Mouse (Mus musculus) mammary gland, adult 2 months (tissue): ENCODE measurements around the gene Ddrgk1. TPM values are rescaled to one million over a fixed set of nuclear protein-coding genes. Genes with fewer than 3 reads are reported as not detected.

Source experiments
- polyA plus RNA-seq: library from polyadenylated mRNA; depleted of rRNA; stranded (reverse); fragments of >200 nt; gene quantifications from 2 replicates; pipeline ENCODE4 v1.2.3, GENCODE M21; 2012; ENCODE audit warnings: low replicate concordance; rRNA removed

Ddrgk1 gene
- 79.1 and 84.2 TPM in 2 replicates for polyA plus RNA-seq

GRCm38 (mm10) chr2:130664102-130664701, at the start of gene Ddrgk1:
Gene Ddrgk1 (minus strand): TSS chr2:130664659.

GRCm38 (mm10) chr2:130697153-130697810, 32.8 kb upstream of the Ddrgk1 start, which contains the start of gene Slc4a11:
Gene Slc4a11 (minus strand): TSS chr2:130697519.

GRCm38 (mm10) chr2:130667559-130667958, 3.1 kb upstream of the Ddrgk1 start, which contains the start of gene Itpa:
Gene Itpa (plus strand): TSS chr2:130667610.

GRCm38 (mm10) chr2:130642684-130643369, 21.6 kb downstream of the Ddrgk1 start, which contains the start of gene Lzts3:
Gene Lzts3 (minus strand): TSS chr2:130642803.

GRCm38 (mm10) chr2:130629839-130630203, 34.6 kb downstream of the Ddrgk1 start, which contains the start of the genes Fastkd5 and Ubox5:
Gene Fastkd5 (minus strand): TSS chr2:130630027.
Gene Ubox5 (minus strand): TSS chr2:130630038.

Other genes with a start within 250 kb of the Ddrgk1 start
- gene Vps16, start 240.3 kb downstream of the Ddrgk1 start, polyA plus RNA-seq: 61.1 and 100 TPM in 2 replicates
- 44.2 and 51.1 TPM in 2 replicates for gene Pced1a, start 240.0 kb downstream of the Ddrgk1 start, polyA plus RNA-seq
- 60.0 and 66.0 TPM in 2 replicates for gene Ptpra, start 214.4 kb downstream of the Ddrgk1 start, polyA plus RNA-seq
- 43.1 and 102 TPM in 2 replicates for gene Mrps26, start 100.9 kb downstream of the Ddrgk1 start, polyA plus RNA-seq
- 0.44 TPM in 1 of 2 replicates, not detected in the other for gene Oxt, start 88.5 kb downstream of the Ddrgk1 start, polyA plus RNA-seq
- gene Avp, start 82.1 kb downstream of the Ddrgk1 start, polyA plus RNA-seq: not detected in 2 replicates
- 1.1 and 2.6 TPM in 2 replicates for gene Fastkd5, start 34.6 kb downstream of the Ddrgk1 start, polyA plus RNA-seq
- gene Ubox5, start 34.6 kb downstream of the Ddrgk1 start, polyA plus RNA-seq: 6.6 and 7.8 TPM in 2 replicates
- gene Lzts3, start 21.9 kb downstream of the Ddrgk1 start, polyA plus RNA-seq: 9.7 and 11.4 TPM in 2 replicates
- 23.2 and 24.8 TPM in 2 replicates for gene Itpa, start 3.0 kb upstream of the Ddrgk1 start, polyA plus RNA-seq
- gene Slc4a11, start 32.9 kb upstream of the Ddrgk1 start, polyA plus RNA-seq: 4.2 and 5.1 TPM in 2 replicates
- gene 4930402H24Rik, start 241.7 kb upstream of the Ddrgk1 start, polyA plus RNA-seq: 48.8 and 102 TPM in 2 replicates
- 9.6 and 13.2 TPM in 2 replicates for gene Atrn, start 241.8 kb upstream of the Ddrgk1 start, polyA plus RNA-seq